Mouse (Mus musculus) mouse trophoblast stem cell (cell line): ENCODE measurements around the gene Ccl6.
"Not testable (repeated sequence)": the region's sequence is repeated elsewhere in the genome, so short reads cannot be mapped to it uniquely, and the experiment has no call there.

Source experiments
- in situ Hi-C, 2 experiments: fragments of 300-500 bp; cut with MseI, MboI; formaldehyde crosslinking; loops; 2 replicates in 1 of 2; 3 replicates in 1 of 2; pipeline ENCODE4 v1.15.1; 2025

Gene Ccl6

DNA sequence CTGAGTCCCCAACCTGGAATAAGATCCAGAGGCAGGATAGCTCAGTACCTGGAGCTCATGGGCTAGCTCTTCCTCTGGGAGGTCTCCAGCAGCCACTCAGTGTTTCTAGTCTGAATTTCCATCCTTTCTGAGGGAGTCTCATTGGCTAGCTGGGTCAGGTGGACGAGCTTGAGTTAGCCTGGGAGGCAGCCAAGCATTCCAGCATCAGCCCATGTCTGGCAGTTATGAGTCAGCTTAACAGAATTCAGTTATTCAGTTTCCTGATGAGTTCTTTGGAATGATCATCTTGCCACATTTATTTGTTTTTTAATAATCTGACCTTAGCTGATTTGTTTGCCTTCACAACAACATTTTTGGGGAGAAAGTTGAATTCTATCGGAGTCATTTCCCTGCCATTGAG, 29.1 kb downstream of the Ccl6 start:
- in situ Hi-C loops: no loop called here

DNA sequence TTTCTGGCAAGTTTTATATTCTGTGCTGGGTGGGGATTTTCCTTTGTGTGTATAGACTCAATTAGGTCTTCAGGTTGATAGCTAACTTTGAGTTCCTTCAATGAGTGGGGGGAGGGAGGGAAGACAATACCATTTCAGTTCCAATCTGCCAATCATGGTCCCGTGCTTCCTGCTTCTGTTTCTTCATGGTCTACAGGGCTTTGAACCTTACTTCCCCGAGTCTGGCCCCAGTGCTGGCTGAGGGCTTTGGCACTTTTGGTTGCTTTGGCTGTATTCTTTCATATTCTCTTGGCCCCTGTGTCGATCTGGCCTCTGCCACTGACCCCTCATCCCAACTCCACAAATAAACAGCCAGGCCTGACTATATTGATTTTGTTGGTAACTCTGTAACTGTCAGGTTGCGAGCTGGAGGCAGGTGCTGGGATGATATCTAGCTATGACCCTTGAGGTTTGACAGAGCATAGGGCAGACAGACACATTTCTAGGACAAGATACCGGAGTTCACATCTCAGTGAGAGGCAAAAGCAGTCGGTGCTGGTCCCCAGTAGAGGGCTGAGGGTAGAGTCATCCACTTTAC, 30.5 kb downstream of the Ccl6 start:
- in situ Hi-C loops: no loop called here

GRCm38 (mm10) chr11:83560405-83560804, 32.5 kb downstream of the Ccl6 start:
- in situ Hi-C loops: no loop called here

- in situ Hi-C loops: loop anchor here (5.0 kb wide), 3 partner anchors 75 to 180 kb away; no protein-coding TSS in a partner anchor
Measured at GRCm38 (mm10) chr11:83557074-83557473, 35.8 kb downstream of the Ccl6 start.

GRCm38 (mm10) chr11:83556085-83556781, 36.7 kb downstream of the Ccl6 start:
- in situ Hi-C loops: loop anchor here (5.0 kb wide), 3 partner anchors 76 to 181 kb away; no protein-coding TSS in a partner anchor

DNA sequence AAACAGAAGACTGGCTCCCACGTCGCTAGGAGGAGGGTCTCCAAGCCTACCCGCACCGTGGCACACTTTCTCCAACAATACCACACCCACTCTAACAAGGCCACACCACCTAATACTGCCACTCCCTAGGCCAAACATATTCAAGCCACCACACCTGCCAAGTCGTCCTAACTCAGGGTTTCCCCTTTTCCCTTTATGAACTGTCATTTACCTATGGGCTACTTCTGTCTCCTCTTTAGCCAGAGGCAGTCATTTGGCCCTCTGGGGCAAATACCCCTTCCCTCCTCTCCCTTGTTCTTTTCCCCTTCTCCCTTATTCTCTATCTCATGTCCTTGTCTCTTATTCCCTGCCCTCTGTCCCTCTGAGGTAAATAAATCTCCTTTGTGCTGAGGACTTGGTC, 41.2 kb downstream of the Ccl6 start:
- in situ Hi-C loops: no loop called here

DNA sequence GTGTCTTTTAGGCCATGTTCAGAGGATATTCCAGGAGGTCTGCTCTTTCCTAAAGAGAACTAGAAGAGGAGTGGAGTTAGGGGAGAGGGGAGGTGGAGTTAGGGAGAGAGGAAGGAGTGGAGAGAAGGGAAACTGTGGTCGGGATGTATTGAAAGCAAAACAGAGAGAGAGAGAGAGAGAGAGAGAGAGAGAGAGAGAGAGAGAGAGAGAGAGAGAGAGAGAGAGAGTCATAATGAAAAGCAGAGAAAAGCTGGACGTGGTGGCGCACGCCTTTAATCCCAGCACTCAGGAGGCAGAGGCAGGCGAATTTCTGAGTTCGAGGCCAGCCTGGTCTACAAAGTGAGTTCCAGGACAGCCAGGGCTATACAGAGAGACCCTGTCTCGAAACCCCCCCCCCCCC, 41.9 kb downstream of the Ccl6 start:
- in situ Hi-C loops: not testable (repeated sequence)

DNA sequence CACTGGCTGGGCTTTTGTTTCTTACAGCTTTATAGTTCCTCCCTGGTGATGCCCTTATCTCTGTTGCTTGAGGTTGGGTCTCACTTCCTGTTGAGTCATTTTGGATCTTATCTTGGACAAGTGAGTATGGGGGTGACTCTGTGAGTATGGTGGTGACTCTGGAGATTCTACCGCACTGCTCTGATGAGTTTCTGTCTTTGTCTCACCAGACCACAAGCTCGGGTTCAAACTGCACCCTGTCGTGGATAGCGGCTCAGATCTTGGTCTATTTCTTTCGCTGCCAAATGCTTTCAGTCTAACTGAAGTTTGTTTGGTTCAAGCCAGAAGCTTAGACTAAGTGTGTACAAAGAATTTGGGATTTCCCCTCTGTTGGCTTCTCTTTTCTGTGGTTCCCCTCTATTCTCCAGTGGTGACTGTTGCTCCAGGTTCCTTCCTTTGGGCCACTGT, 42.7 kb downstream of the Ccl6 start:
- in situ Hi-C loops: no loop called here

- in situ Hi-C loops: no loop called here
Measured at GRCm38 (mm10) chr11:83544214-83544613, 48.7 kb downstream of the Ccl6 start.

DNA sequence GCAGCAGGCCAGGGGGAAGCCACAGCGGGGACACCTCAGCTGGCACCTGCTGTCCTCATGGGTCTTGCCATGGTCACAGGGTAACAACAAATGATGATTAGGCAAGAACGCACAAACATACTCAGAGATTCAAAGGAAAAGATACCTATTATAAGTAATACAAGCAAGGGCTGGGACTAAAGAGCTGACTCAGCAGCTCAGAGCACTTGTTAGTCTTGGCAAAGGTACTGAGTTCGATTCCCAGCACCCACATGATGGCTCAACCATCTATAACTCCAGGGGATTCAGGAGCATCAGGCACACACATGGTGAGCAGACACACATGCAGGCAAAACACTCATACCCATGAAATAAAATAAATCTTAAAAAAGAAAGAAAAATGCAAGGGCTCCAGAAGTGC, 51.5 kb downstream of the Ccl6 start:
- in situ Hi-C loops: no loop called here

GRCm38 (mm10) chr11:83540931-83541330, 52.0 kb downstream of the Ccl6 start:
- in situ Hi-C loops: no loop called here

DNA sequence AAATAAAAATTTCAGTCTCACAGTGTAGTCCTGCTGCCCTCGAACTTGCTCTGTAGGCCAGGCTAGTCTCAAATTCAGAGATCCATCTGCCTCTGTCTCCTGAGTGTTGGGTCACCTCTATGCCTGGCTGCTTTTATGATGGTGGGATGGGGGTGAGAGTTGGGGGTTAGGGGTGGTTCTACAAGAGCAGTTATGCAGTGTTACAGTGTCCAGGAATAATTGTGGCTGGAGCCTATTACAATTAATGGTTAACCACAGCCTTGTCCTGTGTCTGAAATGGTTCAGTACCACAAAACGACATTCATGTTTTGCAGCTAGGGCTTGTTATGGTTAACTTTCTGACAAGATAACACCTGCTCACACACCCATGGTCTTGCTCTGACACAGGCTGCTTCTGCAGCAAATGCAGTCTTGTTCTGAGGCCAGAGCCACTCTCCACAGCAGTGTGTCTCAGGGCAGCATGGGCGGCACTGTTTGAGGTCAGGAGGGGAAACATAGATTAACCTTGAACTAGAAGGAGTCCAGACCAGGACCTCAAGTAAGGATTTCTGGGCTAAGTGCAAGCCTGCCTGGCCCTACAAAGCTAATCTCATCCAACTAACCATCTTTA, 54.1 kb downstream of the Ccl6 start:
- in situ Hi-C loops: no loop called here
